Mouse (Mus musculus): ENCODE results near the gene Stk38l.

The Stk38l gene

DNA sequence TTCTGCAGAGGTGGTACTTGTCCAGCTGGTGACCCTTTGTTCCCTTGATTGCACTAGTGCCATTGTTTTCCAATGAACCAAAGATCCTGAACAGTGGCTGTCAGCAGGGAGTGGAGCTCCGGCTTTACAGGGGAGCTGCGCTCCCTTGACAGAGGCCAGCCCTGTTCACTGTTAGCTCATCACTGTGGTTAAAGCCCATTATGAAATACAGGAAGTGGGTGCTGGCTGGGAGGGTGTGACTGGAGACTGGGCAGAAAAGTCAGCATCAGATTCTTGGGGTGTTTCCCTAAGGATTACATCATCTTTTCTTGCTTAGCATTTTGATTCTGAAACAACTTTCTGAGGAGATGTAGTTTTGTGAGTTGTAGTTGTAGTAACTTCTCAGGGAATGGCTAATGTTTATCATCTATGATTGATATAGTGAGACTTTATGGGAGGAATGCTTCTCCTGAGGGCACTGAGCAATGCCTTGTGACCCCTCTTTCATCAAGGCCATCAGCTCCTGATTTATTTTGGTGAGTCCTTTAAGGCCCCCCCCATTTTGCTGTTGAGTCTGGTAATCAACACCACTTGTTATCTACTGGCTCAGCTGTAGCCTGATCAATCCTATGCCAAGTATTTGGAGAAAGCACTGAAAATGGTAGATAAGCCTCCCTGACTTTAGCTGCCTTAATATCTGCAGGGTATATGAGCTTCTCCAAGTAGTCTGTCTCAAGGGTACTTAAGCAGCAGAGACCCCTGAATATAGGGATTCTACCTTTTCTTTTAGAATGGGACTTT, 52.0 kb downstream of the Stk38l start:
- no peak for DNase-seq

DNA sequence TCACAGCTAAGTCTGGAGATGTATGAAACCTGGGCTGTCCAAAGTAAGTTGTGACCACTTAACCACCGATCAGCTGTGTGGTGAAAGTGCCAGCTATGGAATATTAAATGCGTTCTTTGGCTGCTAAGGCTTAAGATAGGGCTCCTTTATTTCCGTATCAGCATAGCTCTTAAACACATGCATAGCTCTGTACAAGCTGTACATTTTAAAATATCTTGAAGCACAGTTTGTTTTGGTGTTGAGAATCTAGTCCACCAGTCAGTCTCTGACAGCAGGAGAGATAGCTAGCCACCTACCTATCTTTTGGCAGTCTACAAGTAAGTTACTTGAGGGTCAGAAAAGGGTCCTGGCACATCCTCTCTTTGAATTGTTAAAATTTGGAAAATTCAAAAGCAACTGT, 53.3 kb downstream of the Stk38l start:
- no peak for DNase-seq

DNA sequence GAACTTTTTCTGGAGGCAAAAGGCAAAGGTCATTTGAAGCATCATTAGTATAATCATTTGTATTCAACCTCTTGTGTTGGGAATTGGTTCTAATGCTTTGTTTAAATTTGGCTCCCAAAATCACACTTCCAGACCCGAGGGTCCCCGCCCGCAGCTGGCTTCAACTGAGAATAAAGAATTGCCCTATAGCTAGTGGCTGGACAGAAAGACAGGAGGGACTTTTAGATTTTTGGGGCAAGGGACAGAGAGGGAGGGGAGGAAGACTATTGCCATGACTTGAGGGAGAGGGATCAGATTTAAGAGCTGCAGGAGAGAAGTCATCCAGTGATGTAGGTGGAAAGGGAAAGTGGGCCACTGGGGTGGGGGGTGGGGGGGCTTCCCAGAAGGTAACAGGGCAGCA, 56.8 kb downstream of the Stk38l start:
- no peak for DNase-seq

DNA sequence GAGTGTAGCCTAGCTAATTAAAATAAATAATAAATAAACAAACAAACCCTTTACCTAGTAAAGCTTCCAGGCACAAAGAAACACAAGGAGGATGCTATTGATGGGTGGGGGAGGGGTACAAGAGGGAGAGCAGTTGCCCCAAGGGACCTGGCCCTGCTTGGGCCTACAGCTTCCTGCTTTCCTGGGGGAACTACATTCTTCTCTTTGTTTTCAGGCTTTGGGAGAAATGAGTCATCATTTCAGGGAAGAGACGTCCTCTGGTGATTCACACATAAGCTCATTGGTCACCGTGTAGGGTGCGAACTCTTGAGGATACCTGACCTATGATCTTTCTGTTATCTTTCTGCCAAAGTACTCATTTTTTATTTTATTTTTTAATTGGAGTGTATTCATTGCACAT, 68.7 kb downstream of the Stk38l start:
- DNase-seq = no peak

DNA sequence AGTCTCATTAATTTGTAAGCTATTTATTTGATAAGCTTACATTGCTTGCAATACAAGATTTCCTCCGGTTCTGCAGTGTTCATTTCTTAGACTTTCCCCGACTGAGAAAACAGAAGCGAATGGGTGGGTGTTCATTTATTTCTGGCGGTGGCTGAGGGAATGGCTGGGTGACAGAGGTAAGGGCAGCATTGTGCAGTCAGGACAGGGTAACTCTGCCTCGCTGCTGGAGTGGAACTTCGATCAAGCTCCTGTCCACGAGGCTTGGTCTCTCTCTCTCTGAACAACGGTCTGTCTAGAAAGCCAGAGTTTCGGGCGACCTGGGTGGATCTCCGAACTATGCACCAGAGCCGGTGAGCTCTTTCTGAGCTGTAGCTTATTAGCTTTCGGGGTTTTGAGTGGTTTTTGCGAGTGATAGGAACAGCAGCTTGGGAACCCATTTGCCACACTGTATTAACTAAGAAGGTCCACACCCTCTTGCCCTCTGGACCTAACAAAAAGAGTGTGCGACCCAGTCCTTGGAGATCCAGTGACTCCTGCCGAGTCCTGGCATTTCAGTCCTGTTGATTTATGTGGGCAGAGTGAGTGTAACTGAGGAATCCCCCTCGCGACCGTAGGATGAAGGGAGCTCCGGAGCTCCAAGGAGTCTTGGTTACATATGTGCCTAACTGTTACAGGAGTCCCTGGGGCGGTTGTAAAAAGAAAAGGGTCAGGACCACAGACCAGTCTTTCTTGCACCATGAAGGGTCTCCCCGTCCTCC, 70.5 kb downstream of the Stk38l start:
- DNase-seq = no peak

- peak; percentile 34 for DNase-seq
Observed at GRCm38 (mm10) chr6:146795924-146796545, 71.2 kb downstream of the Stk38l start, which contains the start of gene Arntl2. Arntl2 (plus strand) TSS chr6:146796055.

GRCm38 (mm10) chr6:146797446-146797845, 72.7 kb downstream of the Stk38l start:
- DNase-seq = no peak

- no peak for DNase-seq
Observed at GRCm38 (mm10) chr6:146809991-146810390, 85.2 kb downstream of the Stk38l start.

GRCm38 (mm10) chr6:146813007-146813406, 88.2 kb downstream of the Stk38l start:
- no peak for DNase-seq

GRCm38 (mm10) chr6:146820177-146820965, 95.6 kb downstream of the Stk38l start:
- no peak for DNase-seq

DNA sequence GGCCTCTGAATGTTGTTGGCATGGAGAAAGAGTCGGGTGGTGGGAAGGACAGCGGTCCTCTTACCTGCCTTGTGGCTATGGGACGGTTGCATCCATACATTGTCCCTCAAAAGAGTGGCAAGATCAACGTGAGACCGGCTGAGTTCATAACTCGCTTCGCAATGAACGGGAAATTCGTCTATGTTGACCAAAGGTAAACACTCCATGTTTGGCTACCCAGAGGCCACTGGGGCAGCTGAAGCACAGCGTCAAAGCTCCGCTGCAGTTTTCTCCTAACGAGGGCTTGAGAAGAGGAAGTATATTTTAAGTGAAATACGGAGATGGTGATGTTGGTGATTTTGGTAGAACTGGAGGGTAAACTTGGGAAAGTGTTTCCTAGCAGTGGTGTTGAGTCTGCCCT, 97.2 kb downstream of the Stk38l start:
- DNase-seq = no peak

GRCm38 (mm10) chr6:146824727-146825486, 100.1 kb downstream of the Stk38l start:
- DNase-seq = peak; percentile 35

DNA sequence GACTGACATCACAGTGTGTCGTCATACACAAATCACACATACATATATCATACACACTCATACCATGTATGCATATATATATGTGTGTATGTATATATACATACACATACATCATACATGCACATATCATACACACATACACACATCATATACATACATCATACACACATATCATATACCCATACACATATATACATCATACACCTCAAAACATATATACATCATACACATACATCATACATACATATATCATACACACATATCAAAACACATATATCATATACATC, 100.6 kb downstream of the Stk38l start:
- DNase-seq = no peak

Measured in cerebellum, adult 8-10 months (tissue).